Mouse (Mus musculus) liver, embryonic 13.5 days (tissue): ENCODE data around the gene Uggt2. TPM values are rescaled to one million over a fixed set of nuclear protein-coding genes. Genes with fewer than 3 reads are reported as not detected.

Experiments used
- ATAC-seq: fragments of 200-750 bp; cut with Nextera tagmentation; 2 replicates; pipeline ENCODE4 v1.8.0; 2017; ENCODE audit warnings: low read depth, mild to moderate bottlenecking, moderate number of reproducible peaks, moderate library complexity
- DNase-seq: peaks from one replicate; pipeline ENCODE4 v3.0.0; 2022
- H3K27ac ChIP-seq: fragments of 300-500 bp; sonication (generic); 2 replicates; pipeline ENCODE4 v1.5.1; 2015; ENCODE audit warnings: moderate library complexity, mild to moderate bottlenecking, inconsistent platforms
- H3K27me3 ChIP-seq: fragments of 300-500 bp; sonication (generic); 2 replicates; pipeline ENCODE4 v1.6.1; 2015; ENCODE audit warnings: mild to moderate bottlenecking, inconsistent platforms
- H3K36me3 ChIP-seq: fragments of 300-500 bp; sonication (generic); 2 replicates; pipeline ENCODE4 v1.6.1; 2015; ENCODE audit warnings: mild to moderate bottlenecking, inconsistent platforms
- H3K4me1 ChIP-seq: fragments of 300-500 bp; sonication (generic); replicated peaks from 2 replicates; pipeline ENCODE4 v1.6.1; 2015; ENCODE audit warnings: inconsistent platforms
- H3K4me2 ChIP-seq: fragments of 300-500 bp; sonication (generic); 2 replicates; pipeline ENCODE4 v1.6.1; 2015; ENCODE audit warnings: inconsistent platforms, mild to moderate bottlenecking, moderate library complexity
- H3K4me3 ChIP-seq: fragments of 300-500 bp; sonication (generic); replicated peaks from 2 replicates; pipeline ENCODE4 v1.5.1; 2015; ENCODE audit warnings: mild to moderate bottlenecking, inconsistent platforms
- H3K9ac ChIP-seq: fragments of 300-500 bp; sonication (generic); 2 replicates; pipeline ENCODE4 v1.6.1; 2015; ENCODE audit warnings: mild to moderate bottlenecking, inconsistent platforms
- H3K9me3 ChIP-seq: fragments of 300-500 bp; sonication (generic); replicated peaks from 2 replicates; pipeline ENCODE4 v1.6.1; 2016; ENCODE audit warnings: inconsistent platforms
- WGBS: fragments of 180-500 bp; shearing (Covaris S2); methylation state at CpG from one replicate; pipeline ENCODE4 v1.1.7; 2015; ENCODE audit not compliant: insufficient replicate concordance; 5-methylcytosine and 5-hydroxymethylcytosine counted together
- polyA plus RNA-seq: library from polyadenylated mRNA; unstranded; fragments of >200 nt; fragmentation: Nextera tagmentation; extraction: Ambion mirVana; gene quantifications from 2 replicates; pipeline ENCODE4 v1.2.1, GENCODE M21; 2015

The Uggt2 gene
- polyA plus RNA-seq, 1 experiment from 2014 or later: 1.4 TPM

GRCm38 (mm10) chr14:119108776-119109301, 9.6 kb upstream of the Uggt2 start:
- H3K36me3 ChIP-seq: no peaks in the 10 kb centered on the region
- no peak for DNase-seq
- H3K9me3 ChIP-seq: no peaks in the 10 kb centered on the region
- no peak overlapping the region for H3K4me3 ChIP-seq
- ATAC-seq: no peak
- H3K27ac ChIP-seq: no peak overlapping the region
- 53% methylated on average over 7 of the region's 7 CpGs for WGBS
- no peak overlapping the region for H3K4me2 ChIP-seq
- no peaks in the 10 kb centered on the region for H3K4me1 ChIP-seq
- H3K9ac ChIP-seq: no peak overlapping the region
- no peaks in the 10 kb centered on the region for H3K27me3 ChIP-seq

GRCm38 (mm10) chr14:119107591-119107990, 8.4 kb upstream of the Uggt2 start:
- no peak for ATAC-seq
- Histone ChIP-seq H3K4me2 (no peak overlapping the region), H3K27me3 (no peaks in the 10 kb centered on the region), H3K9ac (no peak overlapping the region), H3K4me1 (no peaks in the 10 kb centered on the region), H3K36me3 (no peaks in the 10 kb centered on the region), H3K4me3 (no peak overlapping the region), H3K9me3 (no peaks in the 10 kb centered on the region), H3K27ac (no peak overlapping the region)
- no peak for DNase-seq
- WGBS: 75% methylated on average over 8 of the region's 8 CpGs

GRCm38 (mm10) chr14:119099570-119099891, 301 bp upstream of the Uggt2 start:
- Histone ChIP-seq H3K4me3 (peak overlapping the region; percentile 61), H3K27ac (no peak overlapping the region), H3K4me2 (peak overlapping the region; percentile 63), H3K9ac (peak overlapping the region; percentile 58; the same call in 1 of the 2 replicates), H3K4me1 (no peaks in the 10 kb centered on the region), H3K9me3 (no peaks in the 10 kb centered on the region), H3K36me3 (no peaks in the 10 kb centered on the region), H3K27me3 (peaks cover 27% of the 10 kb centered on the region)
- ATAC-seq: peak; percentile 51
- WGBS: 5% methylated on average over 13 of the region's 13 CpGs
- no peak for DNase-seq

- H3K4me1 ChIP-seq: no peaks in the 10 kb centered on the region
- no peaks in the 10 kb centered on the region for H3K36me3 ChIP-seq
- no peaks in the 10 kb centered on the region for H3K9me3 ChIP-seq
- no peak overlapping the region for H3K9ac ChIP-seq
- no peak for ATAC-seq
- H3K4me3 ChIP-seq: no peak overlapping the region
- DNase-seq: no peak
- H3K27me3 ChIP-seq: no peaks in the 10 kb centered on the region
- WGBS: 68% methylated on average over 1 of the region's 1 CpGs
- H3K4me2 ChIP-seq: no peak overlapping the region
- H3K27ac ChIP-seq: no peak overlapping the region
Observed at GRCm38 (mm10) chr14:119061811-119062210, 37.4 kb downstream of the Uggt2 start.

GRCm38 (mm10) chr14:119060682-119061081, 38.5 kb downstream of the Uggt2 start:
- H3K4me3 ChIP-seq: no peak overlapping the region
- no peaks in the 10 kb centered on the region for H3K27me3 ChIP-seq
- H3K36me3 ChIP-seq: no peaks in the 10 kb centered on the region
- DNase-seq (no peak), ATAC-seq (no peak)
- no peak overlapping the region for H3K4me2 ChIP-seq
- H3K9ac ChIP-seq: no peak overlapping the region
- WGBS: 73% methylated on average over 2 of the region's 2 CpGs
- no peaks in the 10 kb centered on the region for H3K9me3 ChIP-seq
- no peak overlapping the region for H3K27ac ChIP-seq
- H3K4me1 ChIP-seq: no peaks in the 10 kb centered on the region

- H3K36me3 ChIP-seq: no peaks in the 10 kb centered on the region
- no peak overlapping the region for H3K4me3 ChIP-seq
- H3K4me2 ChIP-seq: no peak overlapping the region
- WGBS: 70% methylated on average over 4 of the region's 4 CpGs
- DNase-seq (no peak), ATAC-seq (no peak)
- H3K9ac ChIP-seq: no peak overlapping the region
- no peaks in the 10 kb centered on the region for H3K4me1 ChIP-seq
- no peaks in the 10 kb centered on the region for H3K27me3 ChIP-seq
- no peak overlapping the region for H3K27ac ChIP-seq
- H3K9me3 ChIP-seq: no peaks in the 10 kb centered on the region
Observed at GRCm38 (mm10) chr14:119057014-119057413, 42.2 kb downstream of the Uggt2 start.

- Histone ChIP-seq H3K27ac (no peak overlapping the region), H3K4me2 (no peak overlapping the region), H3K4me1 (no peaks in the 10 kb centered on the region), H3K4me3 (no peak overlapping the region), H3K36me3 (no peaks in the 10 kb centered on the region), H3K9me3 (no peaks in the 10 kb centered on the region), H3K27me3 (no peaks in the 10 kb centered on the region), H3K9ac (no peak overlapping the region)
- 77% methylated on average over 1 of the region's 1 CpGs for WGBS
- DNase-seq (no peak), ATAC-seq (no peak)
Observed at GRCm38 (mm10) chr14:119052969-119053368, 46.3 kb downstream of the Uggt2 start.

GRCm38 (mm10) chr14:119052361-119052760, 46.9 kb downstream of the Uggt2 start:
- H3K36me3 ChIP-seq: no peaks in the 10 kb centered on the region
- 49% methylated on average over 3 of the region's 3 CpGs for WGBS
- ATAC-seq (no peak), DNase-seq (no peak)
- H3K9me3 ChIP-seq: no peaks in the 10 kb centered on the region
- no peaks in the 10 kb centered on the region for H3K27me3 ChIP-seq
- H3K4me3 ChIP-seq: no peak overlapping the region
- no peak overlapping the region for H3K27ac ChIP-seq
- H3K4me2 ChIP-seq: no peak overlapping the region
- H3K9ac ChIP-seq: no peak overlapping the region
- no peaks in the 10 kb centered on the region for H3K4me1 ChIP-seq

GRCm38 (mm10) chr14:119043765-119044164, 55.5 kb downstream of the Uggt2 start:
- DNase-seq (no peak), ATAC-seq (no peak)
- no peak overlapping the region for H3K9ac ChIP-seq
- no peak overlapping the region for H3K4me2 ChIP-seq
- no peak overlapping the region for H3K27ac ChIP-seq
- no peaks in the 10 kb centered on the region for H3K9me3 ChIP-seq
- H3K4me3 ChIP-seq: no peak overlapping the region
- no peaks in the 10 kb centered on the region for H3K36me3 ChIP-seq
- 38% methylated on average over 7 of the region's 7 CpGs for WGBS
- no peaks in the 10 kb centered on the region for H3K27me3 ChIP-seq
- H3K4me1 ChIP-seq: no peaks in the 10 kb centered on the region

- ATAC-seq (no peak), DNase-seq (no peak)
- H3K4me2 ChIP-seq: no peak overlapping the region
- no peaks in the 10 kb centered on the region for H3K36me3 ChIP-seq
- no peak overlapping the region for H3K4me3 ChIP-seq
- H3K9ac ChIP-seq: no peak overlapping the region
- H3K4me1 ChIP-seq: no peaks in the 10 kb centered on the region
- H3K27me3 ChIP-seq: no peaks in the 10 kb centered on the region
- 56% methylated on average over 1 of the region's 1 CpGs for WGBS
- no peak overlapping the region for H3K27ac ChIP-seq
- no peaks in the 10 kb centered on the region for H3K9me3 ChIP-seq
Observed at GRCm38 (mm10) chr14:119040253-119040652, 59.0 kb downstream of the Uggt2 start.

- H3K9me3 ChIP-seq: no peaks in the 10 kb centered on the region
Observed at GRCm38 (mm10) chr14:119037755-119038154, 61.5 kb downstream of the Uggt2 start.

GRCm38 (mm10) chr14:119037076-119037683, 62.0 kb downstream of the Uggt2 start:
- H3K4me1 ChIP-seq: no peaks in the 10 kb centered on the region
- no peaks in the 10 kb centered on the region for H3K27me3 ChIP-seq
- WGBS: 73% methylated on average over 12 of the region's 12 CpGs
- no peak overlapping the region for H3K27ac ChIP-seq
- no peak overlapping the region for H3K4me2 ChIP-seq
- DNase-seq: no peak
- no peaks in the 10 kb centered on the region for H3K36me3 ChIP-seq
- no peak overlapping the region for H3K4me3 ChIP-seq
- H3K9ac ChIP-seq: no peak overlapping the region
- no peaks in the 10 kb centered on the region for H3K9me3 ChIP-seq
- ATAC-seq: no peak

More at GRCm38 (mm10) chr14:119037755-119038154, 61.5 kb downstream of the Uggt2 start:
- Histone ChIP-seq H3K4me2 (no peak overlapping the region), H3K4me3 (no peak overlapping the region), H3K36me3 (no peaks in the 10 kb centered on the region), H3K4me1 (no peaks in the 10 kb centered on the region), H3K27ac (no peak overlapping the region), H3K9ac (no peak overlapping the region), H3K27me3 (no peaks in the 10 kb centered on the region)
- DNase-seq: no peak
- WGBS: 57% methylated on average over 3 of the region's 3 CpGs
- ATAC-seq: no peak
